Mouse (Mus musculus): Measurements from ENCODE around the gene Sorcs3.

The Sorcs3 gene

DNA sequence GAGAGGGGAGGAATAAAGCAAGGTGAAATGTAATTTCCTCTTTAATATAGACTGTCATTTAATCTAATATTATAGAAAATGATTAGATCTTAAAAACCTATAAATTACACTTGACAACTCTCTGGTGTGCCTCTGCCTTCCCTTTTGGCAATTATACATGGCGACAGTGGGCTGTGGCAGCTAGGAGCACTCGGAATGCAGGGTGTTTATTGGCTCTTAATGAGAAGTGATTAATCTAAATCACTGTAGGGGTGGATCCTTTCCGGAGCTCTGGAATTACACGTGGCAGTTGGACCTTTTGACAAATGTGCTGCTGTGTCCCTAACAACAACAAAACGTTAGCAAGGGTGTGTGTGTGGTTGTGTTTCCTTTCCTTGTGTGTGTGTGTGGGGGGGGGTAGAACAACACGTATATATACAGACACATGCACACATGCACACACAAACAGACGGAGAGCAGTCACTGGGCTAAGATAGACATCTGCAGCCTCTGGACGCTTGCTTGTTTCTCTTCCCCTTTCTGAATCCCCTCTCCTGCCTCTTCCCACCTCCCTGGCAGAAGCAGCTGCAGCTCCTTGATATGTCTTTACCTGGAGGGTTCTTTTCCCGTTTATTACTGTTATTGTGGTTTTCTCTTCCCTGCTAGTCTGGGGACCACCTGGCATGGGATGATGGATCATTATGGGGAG, 318.8 kb downstream of the Sorcs3 start:
- no peak for DNase-seq (ENCODE audit: low spot score)

- DNase-seq (ENCODE audit: low spot score), result no peak
Measured at GRCm38 (mm10) chr19:48533582-48533981, 327.8 kb downstream of the Sorcs3 start.

DNA sequence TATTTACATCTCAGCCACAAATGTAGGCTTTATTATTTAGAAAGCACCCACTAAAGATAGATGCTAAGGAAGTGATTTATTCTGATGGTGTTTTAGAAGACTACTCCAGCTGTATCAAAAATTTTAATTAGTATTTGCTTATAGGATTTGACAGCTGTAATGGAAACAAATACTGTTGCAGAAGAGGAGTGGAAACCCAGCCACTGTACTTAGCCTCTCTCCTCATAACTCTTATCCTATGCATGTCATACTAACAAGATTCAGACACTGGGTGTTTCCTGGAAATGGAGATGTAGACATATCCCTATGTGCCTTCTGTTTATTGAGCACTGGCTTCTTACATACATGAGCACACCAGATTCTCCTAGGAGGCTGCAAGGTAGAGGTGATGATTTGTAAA, 338.5 kb downstream of the Sorcs3 start:
- DNase-seq (ENCODE audit: low spot score), result no peak

DNA sequence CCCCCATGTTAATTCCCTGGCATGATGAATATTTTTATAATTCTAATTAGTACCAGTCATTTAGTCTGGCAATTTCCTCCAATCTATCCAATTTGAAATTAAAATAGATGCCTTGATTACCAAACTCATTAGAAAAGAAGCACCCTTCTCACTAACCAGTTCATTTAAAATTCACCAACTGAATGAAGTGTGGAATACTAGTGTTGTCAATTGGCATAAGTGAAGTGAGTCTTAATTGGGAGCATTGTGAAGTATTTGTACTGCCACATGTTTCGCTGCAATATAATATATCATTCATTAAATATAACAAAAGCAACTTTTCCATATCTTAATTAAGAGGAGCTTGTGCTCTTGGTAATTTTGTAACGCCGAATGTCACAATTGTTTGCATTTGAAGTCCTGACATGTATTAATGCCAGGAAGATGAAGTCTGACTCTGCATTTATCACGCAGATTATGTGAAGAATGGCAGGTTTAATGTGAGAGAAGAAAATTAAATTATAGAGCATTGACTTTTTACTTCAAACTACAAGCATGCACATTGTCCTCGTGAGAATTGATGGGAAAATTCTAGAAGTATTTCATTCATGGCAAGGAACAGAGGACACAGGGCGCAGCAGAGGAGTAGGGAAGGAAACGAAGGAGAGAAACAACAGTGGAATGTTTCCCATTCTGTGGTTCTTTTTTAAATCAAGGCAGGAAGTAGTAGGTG, 339.8 kb downstream of the Sorcs3 start:
- DNase-seq (ENCODE audit: low spot score), result no peak

DNA sequence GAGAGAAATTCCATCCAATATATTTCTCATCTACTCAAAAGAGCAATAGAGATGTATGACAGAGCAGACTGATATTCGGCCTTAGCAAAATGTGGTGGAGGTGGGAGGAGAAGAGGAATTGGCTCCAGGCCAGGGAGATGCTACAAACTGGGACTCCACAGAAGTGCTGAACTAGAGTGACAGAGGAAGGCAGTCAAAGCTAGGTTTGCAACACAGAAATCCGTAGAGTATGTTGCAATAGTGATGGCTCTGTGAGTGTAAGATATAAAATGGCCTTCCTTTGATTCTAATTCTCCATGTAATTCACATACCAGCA, 340.3 kb downstream of the Sorcs3 start:
- no peak for DNase-seq (ENCODE audit: low spot score)

DNA sequence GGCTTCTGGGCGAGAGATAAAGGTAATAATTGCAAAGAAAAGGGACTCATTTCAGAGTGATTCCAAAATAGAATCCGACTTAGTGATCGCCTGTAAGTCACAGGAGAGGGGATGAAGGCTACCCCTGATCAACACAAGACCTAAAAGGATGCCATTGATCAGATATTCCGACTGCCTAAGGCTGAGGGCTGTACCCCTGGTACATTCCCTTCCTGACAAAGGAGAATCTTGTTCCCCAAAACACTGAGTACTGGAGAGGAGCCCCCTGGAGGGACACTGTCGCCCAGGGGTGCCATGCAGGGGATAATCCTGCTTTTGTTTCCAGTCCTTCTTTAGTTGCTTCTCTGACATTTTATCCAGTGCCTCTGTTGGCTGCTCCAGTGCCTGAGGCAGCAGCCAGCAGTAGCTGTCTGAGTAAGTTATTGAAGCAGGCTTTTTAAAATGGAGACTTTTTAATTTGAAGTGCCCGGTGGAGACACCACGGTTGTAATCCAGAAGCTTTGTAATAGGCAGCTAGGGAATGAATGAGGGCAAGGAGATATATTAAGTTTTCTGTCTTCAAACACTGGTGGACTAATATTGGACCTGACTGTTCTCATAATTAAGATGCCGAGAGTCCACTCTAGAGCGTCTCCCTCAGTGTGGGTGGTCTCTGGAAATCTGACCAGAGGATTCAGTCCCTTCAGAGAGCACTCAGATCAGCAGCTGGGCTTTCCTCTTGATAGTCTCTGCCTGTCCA, 342.5 kb downstream of the Sorcs3 start:
- no peak for DNase-seq (ENCODE audit: low spot score)

- no peak for DNase-seq (ENCODE audit: low spot score)
Measured at GRCm38 (mm10) chr19:48559432-48559831, 353.6 kb downstream of the Sorcs3 start.

- DNase-seq (ENCODE audit: low spot score), result no peak
Measured at GRCm38 (mm10) chr19:48575736-48576135, 369.9 kb downstream of the Sorcs3 start.

DNA sequence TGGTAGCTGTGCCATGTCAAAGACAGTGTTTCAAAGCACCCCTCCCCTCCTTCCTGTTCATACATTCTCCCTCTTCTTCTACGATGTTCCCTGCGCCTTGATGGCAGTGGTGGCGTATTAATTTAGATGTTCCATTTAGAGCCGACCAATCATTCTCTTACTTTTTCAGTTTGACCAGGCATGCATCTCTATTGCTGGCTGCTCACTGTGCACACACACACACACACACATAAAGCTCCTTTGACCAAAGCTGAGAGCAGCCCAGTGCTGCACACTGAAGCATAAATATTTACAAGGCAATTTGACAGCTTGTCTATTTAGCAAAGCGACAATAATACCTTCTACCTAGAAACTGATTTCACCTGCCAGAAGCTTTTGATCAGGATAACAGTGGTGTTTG, 371.3 kb downstream of the Sorcs3 start:
- no peak for DNase-seq (ENCODE audit: low spot score)

DNA sequence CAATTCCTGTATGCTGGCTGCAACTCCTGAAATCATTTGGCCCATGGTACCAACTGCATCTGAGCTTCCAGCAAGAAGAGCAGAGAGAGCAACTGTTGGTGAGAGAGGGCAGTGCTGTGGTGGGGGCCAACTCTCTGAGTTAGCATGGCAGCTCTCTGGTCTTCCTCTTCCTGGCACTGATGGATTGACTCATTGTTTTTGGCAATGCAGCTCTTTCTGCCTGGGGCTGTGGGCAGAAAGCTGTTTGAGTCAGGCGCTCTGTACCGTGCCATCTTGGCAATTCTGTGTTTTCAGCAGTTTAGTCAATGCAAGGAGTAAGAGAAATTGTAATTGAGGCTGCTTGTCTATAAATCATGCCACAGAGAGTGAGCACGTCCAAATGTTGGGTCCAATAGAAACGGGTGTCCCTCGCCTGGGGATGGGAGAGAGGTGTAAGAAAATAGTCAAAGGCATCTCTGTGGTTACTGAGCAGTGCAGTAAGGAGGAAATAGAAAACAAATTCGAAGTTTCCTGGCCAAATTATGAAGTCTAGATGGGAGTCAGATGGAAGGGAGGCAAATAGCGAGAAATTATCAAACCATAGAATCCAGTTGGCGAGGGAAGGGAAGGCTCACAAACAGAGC, 379.2 kb downstream of the Sorcs3 start:
- no peak for DNase-seq (ENCODE audit: low spot score)

GRCm38 (mm10) chr19:48616951-48617350, 411.1 kb downstream of the Sorcs3 start:
- DNase-seq (ENCODE audit: low spot score), result no peak

GRCm38 (mm10) chr19:48630671-48631327, 425.0 kb downstream of the Sorcs3 start:
- DNase-seq (ENCODE audit: low spot score), result no peak

DNA sequence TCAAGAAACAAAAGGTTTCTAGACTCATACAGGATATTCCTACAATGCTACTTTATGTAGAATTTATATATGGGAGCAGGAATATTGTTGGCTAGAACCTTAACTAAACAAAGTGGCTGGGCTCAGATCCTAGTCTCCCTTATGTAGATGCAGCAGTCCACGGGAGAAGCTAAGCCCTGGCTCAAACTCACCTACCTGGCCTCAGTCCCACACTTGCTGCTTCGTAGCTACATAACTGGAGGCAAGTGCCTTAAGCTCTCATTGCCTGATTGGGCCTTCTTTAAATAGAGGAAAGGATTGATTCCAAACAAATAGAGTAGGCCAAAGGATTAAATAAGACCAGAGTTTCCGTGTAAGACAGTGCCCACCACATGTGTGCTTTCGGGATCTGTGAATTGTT, 436.7 kb downstream of the Sorcs3 start:
- no peak for DNase-seq (ENCODE audit: low spot score)

- DNase-seq (ENCODE audit: low spot score), result no peak
Measured at GRCm38 (mm10) chr19:48649941-48650340, 444.1 kb downstream of the Sorcs3 start.

GRCm38 (mm10) chr19:48651617-48652016, 445.8 kb downstream of the Sorcs3 start:
- no peak for DNase-seq (ENCODE audit: low spot score)

DNA sequence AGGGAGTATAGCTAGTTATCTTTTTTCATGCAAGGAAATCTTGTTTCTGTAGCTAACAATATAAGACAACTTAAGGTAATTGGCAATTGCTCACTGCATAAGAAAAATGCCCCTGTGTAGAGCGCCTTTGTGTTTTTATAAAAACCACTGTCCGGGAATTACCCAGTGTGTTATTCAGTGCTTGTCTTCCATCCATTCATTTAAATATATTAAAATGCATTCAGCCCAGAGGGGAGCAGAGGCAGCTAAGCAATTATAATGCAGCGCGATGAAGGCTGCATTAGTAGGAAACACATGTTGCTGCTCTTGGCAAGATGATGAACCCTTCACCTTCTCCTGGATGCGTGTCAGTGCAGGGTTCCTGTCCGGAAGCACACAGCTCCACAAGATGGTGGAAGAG, 454.4 kb downstream of the Sorcs3 start:
- DNase-seq (ENCODE audit: low spot score), result no peak

GRCm38 (mm10) chr19:48679896-48680295, 474.1 kb downstream of the Sorcs3 start:
- no peak for DNase-seq (ENCODE audit: low spot score)

DNA sequence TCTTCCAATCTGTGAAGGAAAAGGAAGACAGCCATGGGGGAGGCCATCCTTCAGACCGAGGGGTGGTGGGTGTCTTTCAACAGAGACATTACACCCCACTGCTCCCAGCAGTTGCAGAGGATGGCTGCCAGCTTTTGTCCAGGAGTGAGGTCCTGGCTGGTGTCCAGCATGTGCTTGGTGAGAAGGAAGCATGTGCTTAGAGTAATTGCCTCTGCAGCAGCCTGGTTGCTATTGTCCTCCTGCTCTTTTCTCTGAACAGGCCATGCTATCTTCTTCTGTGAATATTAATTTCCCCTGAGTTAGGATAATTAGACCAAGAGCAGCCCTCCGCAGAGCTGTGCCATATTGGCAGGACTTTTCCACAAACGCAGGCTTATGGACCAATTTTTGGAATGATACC, 476.7 kb downstream of the Sorcs3 start:
- DNase-seq (ENCODE audit: low spot score), result no peak

DNA sequence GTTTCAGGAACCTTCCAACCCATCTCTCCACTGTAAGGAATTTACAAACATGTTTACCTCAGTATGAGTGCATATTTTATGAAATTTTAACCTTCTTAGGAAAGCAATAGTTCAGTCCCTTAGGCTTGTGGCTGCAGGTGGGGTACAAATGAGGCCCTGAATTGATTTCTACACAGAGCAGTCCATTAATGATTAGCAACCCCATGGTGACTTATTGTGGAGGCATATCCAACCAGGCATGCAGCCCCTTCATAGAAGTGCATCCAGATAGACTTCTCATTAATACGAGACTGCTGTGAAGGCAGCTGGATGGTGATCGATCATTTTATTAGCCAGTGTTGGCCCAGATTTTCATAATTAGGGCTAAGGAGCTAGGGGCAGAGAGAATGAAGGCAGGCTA, 480.5 kb downstream of the Sorcs3 start:
- DNase-seq (ENCODE audit: low spot score), result no peak

DNA sequence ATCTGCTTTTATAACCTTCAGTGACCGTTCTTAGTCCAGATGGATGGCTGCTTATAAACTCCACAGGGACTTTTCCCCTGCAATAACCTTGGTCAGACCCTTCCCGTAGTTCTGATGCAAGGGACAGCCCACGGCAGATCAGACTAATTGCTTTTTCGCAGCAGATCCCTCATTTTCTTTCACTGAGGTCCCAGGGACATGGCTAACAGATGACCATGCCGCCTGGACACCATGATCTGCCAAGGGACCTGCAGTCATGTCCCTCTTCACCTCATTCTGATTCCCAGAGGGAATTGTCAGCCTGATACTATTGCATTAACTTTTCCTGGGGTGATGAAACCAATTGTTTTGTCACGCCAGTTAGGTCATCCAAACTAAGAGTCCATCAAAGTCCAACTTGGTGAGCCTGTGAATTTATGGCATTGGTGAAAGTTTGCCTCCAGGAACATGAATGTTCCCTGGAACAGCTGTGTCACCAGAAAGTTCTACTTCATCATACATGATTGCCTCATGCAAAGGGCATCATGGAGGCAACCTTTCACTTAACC, 494.4 kb downstream of the Sorcs3 start:
- no peak for DNase-seq (ENCODE audit: low spot score)

DNA sequence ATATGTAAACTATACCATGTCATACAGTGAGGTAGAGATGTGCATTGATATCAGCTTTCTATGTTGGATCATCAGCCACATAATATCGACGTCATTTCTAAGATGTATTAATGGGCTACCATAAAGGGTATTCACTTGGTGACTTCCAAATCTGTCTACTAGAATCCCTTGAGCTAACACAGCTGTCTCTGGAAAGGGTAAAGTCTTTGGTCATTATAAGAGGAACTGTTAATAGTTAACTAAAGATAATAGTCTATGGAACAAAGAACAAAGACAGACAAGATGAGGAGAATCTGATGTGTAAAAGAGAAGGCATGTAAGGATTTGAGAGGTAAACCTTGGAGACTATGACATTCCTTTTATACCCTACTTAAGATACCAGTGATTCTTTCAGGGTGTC, 497.9 kb downstream of the Sorcs3 start:
- no peak for DNase-seq (ENCODE audit: low spot score)

Measured in c-Kit-positive CD71-positive TER-119-positive erythroid progenitor cells, embryonic 14.5 days (primary cell).